Mouse (Mus musculus) forebrain, postnatal 0 days (tissue): ENCODE results near the gene Nr0b2. TPM values are rescaled to one million over a fixed set of nuclear protein-coding genes. Genes with fewer than 3 reads are reported as not detected.

Source experiments
- ATAC-seq: fragments of 200-750 bp; cut with Nextera tagmentation; 2 replicates; pipeline ENCODE4 v1.8.0; 2017; ENCODE audit warnings: mild to moderate bottlenecking, moderate library complexity
- DNase-seq: peaks from one replicate; pipeline ENCODE4 v3.0.0-alpha.2; 2015
- H3K27ac ChIP-seq: fragments of 300-500 bp; sonication (generic); 2 replicates; pipeline ENCODE4 v1.5.1; 2014; ENCODE audit warnings: low read depth, mild to moderate bottlenecking, antibody characterized with exemption, low read length, moderate library complexity, mixed read lengths
- H3K27me3 ChIP-seq: fragments of 300-500 bp; sonication (generic); 2 replicates; pipeline ENCODE4 v1.6.1; 2014; ENCODE audit warnings: mild to moderate bottlenecking, low read length, mixed read lengths; ENCODE audit not compliant: insufficient read depth
- H3K36me3 ChIP-seq: fragments of 300-500 bp; sonication (generic); 2 replicates; pipeline ENCODE4 v1.6.1; 2014; ENCODE audit warnings: mild to moderate bottlenecking, moderate library complexity; ENCODE audit not compliant: insufficient read depth
- H3K4me1 ChIP-seq: fragments of 300-500 bp; sonication (generic); 2 replicates; pipeline ENCODE4 v1.6.1; 2014; ENCODE audit warnings: antibody characterized with exemption; ENCODE audit not compliant: insufficient read depth
- H3K4me2 ChIP-seq: fragments of 300-500 bp; sonication (generic); 2 replicates; pipeline ENCODE4 v1.6.1; 2014; ENCODE audit warnings: low read depth, mild to moderate bottlenecking, moderate library complexity
- H3K4me3 ChIP-seq: fragments of 300-500 bp; sonication (generic); 2 replicates; pipeline ENCODE4 v1.5.1; 2014; ENCODE audit warnings: low read depth, low read length, mixed read lengths
- H3K9ac ChIP-seq: fragments of 300-500 bp; sonication (generic); 2 replicates; pipeline ENCODE4 v1.6.1; 2014; ENCODE audit warnings: mild to moderate bottlenecking
- H3K9me3 ChIP-seq: fragments of 300-500 bp; sonication (generic); 2 replicates; pipeline ENCODE4 v1.6.1; 2016; ENCODE audit warnings: low read length
- CTCF ChIP-seq: sonication (generic); IDR thresholded peaks from 2 replicates; pipeline ENCODE4 v1.5.1; 2016; ENCODE audit warnings: antibody characterized with exemption, control low read depth, low read depth
- WGBS: fragments of 180-500 bp; shearing (Covaris S2); extraction: QIAGEN DNeasy Blood & Tissue Kit; methylation state at CpG from one replicate; pipeline ENCODE4 v1.1.7; 2014; 5-methylcytosine and 5-hydroxymethylcytosine counted together
- polyA plus RNA-seq: library from polyadenylated mRNA; unstranded; fragments of >200 nt; fragmentation: Nextera tagmentation; extraction: Ambion mirVana; gene quantifications from 2 replicates; pipeline ENCODE4 v1.2.1, GENCODE M21; 2015
- total RNA-seq: library from RNA; depleted of rRNA; stranded (reverse); fragments of >200 nt; gene quantifications from 2 replicates; pipeline ENCODE4 v1.2.3, GENCODE M21; 2014

The Nr0b2 gene
- total and polyA plus RNA-seq, 2 experiments from 2014 or later = not detected

DNA sequence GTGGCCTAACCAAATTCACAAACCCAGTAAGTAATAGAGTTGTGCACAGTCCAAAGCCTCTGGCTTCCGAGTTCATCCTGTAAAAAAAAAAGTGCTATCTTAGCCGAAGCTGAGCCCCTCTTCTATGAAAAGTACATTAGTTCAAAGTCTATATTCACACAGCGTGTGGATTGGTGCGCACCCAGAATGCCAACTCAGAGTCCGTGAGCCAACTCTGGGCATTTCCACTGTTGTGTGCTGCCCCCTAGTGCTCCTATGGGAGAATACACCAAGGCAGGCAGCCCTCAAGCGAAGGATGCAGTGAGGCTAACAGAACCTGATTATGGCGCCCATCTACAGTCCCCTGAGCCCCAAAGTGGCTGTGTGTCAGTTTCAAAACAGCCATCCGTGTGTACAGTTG lies 40.2 kb upstream of the Nr0b2 start:
- no peaks in the 10 kb centered on the region for H3K36me3 ChIP-seq
- no peaks in the 10 kb centered on the region for H3K9me3 ChIP-seq
- no peak overlapping the region for H3K4me3 ChIP-seq
- ATAC-seq = peak; percentile 56
- 9% methylated on average over 8 of the region's 8 CpGs for WGBS
- no peaks in the 10 kb centered on the region for H3K4me1 ChIP-seq
- peak; percentile 86 for DNase-seq
- no peak overlapping the region for H3K9ac ChIP-seq
- H3K27ac ChIP-seq = no peak overlapping the region
- peaks cover 10% of the 10 kb centered on the region; the same call in 1 of the 2 replicates for H3K27me3 ChIP-seq
- H3K4me2 ChIP-seq = no peak overlapping the region
- peak; percentile 91 for TF ChIP-seq CTCF

DNA sequence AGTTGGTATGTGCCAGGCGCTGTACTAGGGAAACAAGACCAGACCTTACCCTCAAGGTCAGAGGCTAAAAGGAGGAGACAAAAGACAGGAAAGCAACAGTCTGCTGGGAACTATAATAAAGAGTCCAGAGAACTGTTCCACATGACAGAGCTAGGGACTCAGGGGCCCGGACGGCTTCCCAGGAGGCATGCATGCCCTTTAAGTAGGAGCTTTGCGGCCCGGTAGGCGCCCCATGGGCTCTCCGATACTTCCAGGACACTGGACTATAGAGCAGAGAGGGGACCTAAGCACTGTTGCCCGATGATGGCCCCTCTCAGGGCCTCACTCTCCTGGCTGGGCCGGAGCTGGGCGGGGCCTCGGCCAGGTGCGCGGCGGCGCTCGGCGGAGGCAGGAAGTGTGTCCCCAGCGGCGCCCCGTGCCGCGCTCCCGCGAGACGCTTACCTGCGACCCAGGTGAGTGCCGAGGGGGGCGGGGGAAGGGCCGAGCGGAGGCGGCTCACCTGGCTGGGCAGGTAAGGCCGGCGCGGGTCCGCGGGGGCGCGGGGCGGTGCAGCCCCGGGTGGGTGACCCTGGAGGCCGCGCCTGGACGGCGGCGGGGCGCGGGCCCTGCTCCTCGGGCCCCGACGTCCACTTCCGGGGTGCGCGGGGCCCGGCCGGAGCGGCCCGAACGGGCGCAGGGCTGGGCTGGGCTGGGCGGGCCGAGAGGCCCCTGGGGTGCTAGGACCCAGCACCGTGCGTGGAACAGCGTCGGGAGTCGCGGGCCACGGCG lies 34.4 kb upstream of the Nr0b2 start, which contains the start of gene Kdf1:
Gene Kdf1 (plus strand): TSS at position 363 of the 768 bp plus-strand sequence.
- ATAC-seq (no peak), DNase-seq (no peak)
- H3K36me3 ChIP-seq = no peaks in the 10 kb centered on the region
- peak within 1 kb of the TSS; percentile 27 for H3K4me2 ChIP-seq
- H3K4me3 ChIP-seq = peak within 1 kb of the TSS; percentile 24
- peaks cover 36% of the 10 kb centered on the region for H3K27me3 ChIP-seq
- no peak for TF ChIP-seq CTCF
- no peaks in the 10 kb centered on the region for H3K9me3 ChIP-seq
- H3K4me1 ChIP-seq = no peaks in the 10 kb centered on the region
- no peak within 1 kb of the TSS for H3K27ac ChIP-seq
- no peak within 1 kb of the TSS for H3K9ac ChIP-seq
- 5% methylated on average over 54 of the region's 69 CpGs for WGBS

DNA sequence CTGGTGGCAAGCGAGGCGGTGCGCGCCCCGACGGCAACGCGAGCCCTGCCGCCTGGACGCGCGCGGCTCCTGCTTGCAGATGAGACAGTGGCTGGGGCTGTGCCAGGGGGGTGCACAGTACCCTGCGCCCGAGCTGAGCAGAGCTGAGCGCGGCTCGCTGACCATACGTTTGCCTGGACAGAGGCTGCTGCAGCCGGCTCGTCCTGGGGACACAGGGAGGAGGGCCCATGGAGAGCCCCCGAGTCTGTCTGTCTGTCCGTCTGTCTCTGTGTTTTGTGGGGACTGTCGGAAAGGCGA lies 33.9 kb upstream of the Nr0b2 start:
- H3K4me3 ChIP-seq = peak overlapping the region; percentile 24
- H3K9me3 ChIP-seq = no peaks in the 10 kb centered on the region
- ATAC-seq (no peak), DNase-seq (no peak)
- H3K4me2 ChIP-seq = peak overlapping the region; percentile 27
- no peak overlapping the region for H3K9ac ChIP-seq
- 5% methylated on average over 25 of the region's 25 CpGs for WGBS
- H3K27ac ChIP-seq = no peak overlapping the region
- H3K4me1 ChIP-seq = no peaks in the 10 kb centered on the region
- H3K27me3 ChIP-seq = peaks cover 36% of the 10 kb centered on the region
- no peak for TF ChIP-seq CTCF
- H3K36me3 ChIP-seq = no peaks in the 10 kb centered on the region

DNA sequence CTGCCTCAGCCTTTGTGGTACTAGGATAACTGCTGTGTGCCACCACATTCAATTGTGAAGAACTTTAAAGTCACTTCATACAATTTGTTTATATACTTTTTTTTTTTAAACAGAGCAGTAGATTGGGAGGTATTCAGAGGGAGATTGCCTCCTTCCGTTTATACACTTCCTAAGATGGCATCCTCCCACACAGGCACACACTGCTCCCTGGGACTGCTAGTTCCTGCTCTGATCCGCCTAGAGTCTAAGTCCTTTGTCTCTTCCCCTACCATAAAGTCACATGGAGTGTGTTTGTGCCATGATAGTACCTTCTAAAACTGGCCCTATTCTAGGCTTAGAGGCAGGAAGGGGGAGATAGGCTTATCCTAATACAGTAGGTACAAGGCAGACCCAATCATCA lies 31.7 kb upstream of the Nr0b2 start:
- Histone ChIP-seq H3K27me3 (peaks cover 36% of the 10 kb centered on the region), H3K4me2 (no peak overlapping the region), H3K4me1 (no peaks in the 10 kb centered on the region), H3K27ac (no peak overlapping the region), H3K36me3 (no peaks in the 10 kb centered on the region), H3K4me3 (no peak overlapping the region), H3K9me3 (no peaks in the 10 kb centered on the region), H3K9ac (no peak overlapping the region)
- 65% methylated on average over 2 of the region's 2 CpGs for WGBS
- TF ChIP-seq CTCF = no peak
- DNase-seq (no peak), ATAC-seq (no peak)

DNA sequence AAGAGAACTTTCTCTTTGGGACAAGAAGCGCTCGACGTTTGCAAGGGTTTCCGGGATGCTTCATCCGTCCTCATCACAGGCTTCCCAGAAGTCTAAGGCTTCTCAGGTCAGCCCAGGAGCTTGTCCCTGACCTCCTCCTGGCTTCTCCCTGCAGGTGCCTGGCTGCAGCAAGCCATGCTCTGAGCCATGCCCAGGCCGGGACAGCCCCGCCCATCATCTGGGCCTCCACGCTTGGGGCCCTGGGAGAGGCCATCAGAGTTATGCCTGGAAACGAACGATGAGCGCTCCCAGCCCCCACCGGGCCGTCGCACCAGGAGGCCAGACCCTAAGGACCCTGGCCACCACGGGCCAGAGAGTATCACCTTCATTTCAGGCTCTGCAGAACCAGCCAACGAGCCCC lies 25.4 kb upstream of the Nr0b2 start:
- TF ChIP-seq CTCF = no peak
- Histone ChIP-seq H3K27ac (no peak overlapping the region), H3K4me3 (no peak overlapping the region), H3K4me2 (no peak overlapping the region), H3K27me3 (no peaks in the 10 kb centered on the region), H3K36me3 (peaks cover 36% of the 10 kb centered on the region), H3K4me1 (no peaks in the 10 kb centered on the region), H3K9ac (no peak overlapping the region), H3K9me3 (no peaks in the 10 kb centered on the region)
- DNase-seq (no peak), ATAC-seq (no peak)
- 73% methylated on average over 16 of the region's 16 CpGs for WGBS

GRCm38 (mm10) chr4:133532777-133533176 lies 20.4 kb upstream of the Nr0b2 start:
- Histone ChIP-seq H3K4me1 (no peaks in the 10 kb centered on the region), H3K36me3 (peaks cover 67% of the 10 kb centered on the region)
- ATAC-seq = no peak

GRCm38 (mm10) chr4:133536081-133536480 lies 17.1 kb upstream of the Nr0b2 start:
- Histone ChIP-seq H3K27ac (no peak overlapping the region), H3K4me2 (no peak overlapping the region), H3K27me3 (no peaks in the 10 kb centered on the region), H3K4me1 (no peaks in the 10 kb centered on the region), H3K36me3 (peaks cover 74% of the 10 kb centered on the region), H3K9ac (no peak overlapping the region), H3K9me3 (no peaks in the 10 kb centered on the region), H3K4me3 (no peak overlapping the region)
- DNase-seq (no peak), ATAC-seq (no peak)
- no peak for TF ChIP-seq CTCF
- WGBS = 88% methylated on average over 3 of the region's 3 CpGs

More at GRCm38 (mm10) chr4:133532777-133533176, 20.4 kb upstream of the Nr0b2 start:
- Histone ChIP-seq H3K4me2 (no peak overlapping the region), H3K4me3 (no peak overlapping the region), H3K9ac (no peak overlapping the region), H3K27ac (no peak overlapping the region), H3K27me3 (no peaks in the 10 kb centered on the region), H3K9me3 (no peaks in the 10 kb centered on the region)
- DNase-seq = no peak
- 91% methylated on average over 3 of the region's 3 CpGs for WGBS
- TF ChIP-seq CTCF = no peak
